Comparison of ENCODE assay signal across 10 mouse cellular contexts in the genomic region with DNA sequence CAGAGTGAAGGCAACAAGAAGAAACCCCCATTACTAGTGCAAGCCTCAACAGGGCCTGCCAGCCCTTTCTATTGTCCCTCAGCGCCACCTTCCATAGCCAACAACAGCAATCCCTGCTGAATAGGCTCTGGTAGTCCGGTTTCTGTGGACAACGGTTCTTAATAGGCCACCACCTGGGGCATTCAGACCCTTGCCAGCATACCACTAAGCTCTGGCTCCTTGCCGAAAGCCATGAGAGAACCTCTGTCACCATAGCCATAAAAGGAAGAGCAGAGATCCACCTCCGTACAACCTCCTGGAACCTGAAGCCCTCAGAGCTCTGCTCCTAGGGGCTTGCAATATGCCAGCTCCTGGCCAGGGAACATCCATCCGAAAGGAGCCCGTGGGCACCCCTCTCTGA. TPM values are rescaled to one million over a fixed set of nuclear protein-coding genes. Genes with fewer than 3 reads are reported as not detected.
DNase-seq lines count a peak whose midpoint lies in the region; ATAC-seq and TF ChIP-seq lines count a peak whose summit lies in the region.
"Had no signal": no experiment of that assay in that cellular context is flagged by ENCODE, and none has a peak within 500 bp of the region (broad histone marks: within the 10 kb centered on the region; RNA-seq: fewer than 3 reads in every experiment).

No protein-coding gene starts in this region.

- no peak for TF ChIP-seq CTCF in brain, embryonic 14.5 days (IDR thresholded peaks at IDR 0.05; ENCODE audit: borderline replicate concordance, extremely low read depth, insufficient read depth, insufficient read length)
- no peak for TF ChIP-seq CTCF in midbrain, postnatal 0 days (IDR thresholded peaks at IDR 0.05)
- TF ChIP-seq CTCF in gastrocnemius, adult 2 months (IDR thresholded peaks at IDR 0.05), result no peak
- TF ChIP-seq CTCF in liver, postnatal 0 days (IDR thresholded peaks at IDR 0.05; ENCODE audit: low read depth), result no peak

- intact Hi-C loops in gastrocnemius, adult 2 months (cut with DNase I), result loop anchor here (2.0 kb wide), 1 partner anchor 267 kb away; no protein-coding TSS in a partner anchor

- H3K27ac ChIP-seq in forebrain, embryonic 16.5 days (ENCODE audit: low read length), result peak overlapping the region; percentile 60
- peak overlapping the region; percentile 85 for H3K27ac ChIP-seq in midbrain, postnatal 0 days (ENCODE audit: low read depth, low read length)
- no peak overlapping the region for H3K27ac ChIP-seq in gastrocnemius, adult 2 months
- H3K27ac ChIP-seq in liver, postnatal 0 days (ENCODE audit: low read depth), result no peak overlapping the region
- H3K27ac ChIP-seq: liver, embryonic 15.5 days had no signal

- ATAC-seq in forebrain, embryonic 16.5 days, result no peak
- peak; percentile 0; the same call in 1 of the 2 replicates for ATAC-seq in midbrain, postnatal 0 days (ENCODE audit: low FRiP score)
- ATAC-seq in liver, postnatal 0 days, result no peak

- WGBS in forebrain, embryonic 16.5 days, result 22% methylated on average over 7 of the region's 7 CpGs
- 22% methylated on average over 7 of the region's 7 CpGs for WGBS in midbrain, postnatal 0 days
- 69% methylated on average over 7 of the region's 7 CpGs for WGBS in liver, postnatal 0 days (ENCODE audit: insufficient replicate concordance)

- H3K4me3 ChIP-seq in forebrain, embryonic 16.5 days (replicated peaks; ENCODE audit: low read length), result no peak overlapping the region
- no peak overlapping the region for H3K4me3 ChIP-seq in midbrain, postnatal 0 days (ENCODE audit: low read depth, low read length)
- H3K4me3 ChIP-seq in gastrocnemius, adult 2 months, result no peak overlapping the region
- H3K4me3 ChIP-seq in liver, postnatal 0 days (ENCODE audit: low read depth, low read length), result no peak overlapping the region
- H3K4me3 ChIP-seq: liver, embryonic 15.5 days had no signal

- TF ChIP-seq POLR2A in brain, embryonic 14.5 days (IDR thresholded peaks at IDR 0.05; ENCODE audit: borderline replicate concordance, extremely low read depth, insufficient read depth, insufficient read length, poor library complexity, severe bottlenecking), result no peak

- no peak for TF ChIP-seq EP300 in liver, postnatal 0 days (IDR thresholded peaks at IDR 0.05; ENCODE audit: low read depth)

- H3K36me3 ChIP-seq in forebrain, embryonic 16.5 days (ENCODE audit: control insufficient read depth, insufficient read depth), result no peaks in the 10 kb centered on the region
- no peaks in the 10 kb centered on the region for H3K36me3 ChIP-seq in midbrain, postnatal 0 days (ENCODE audit: insufficient read depth, low read length)
- H3K36me3 ChIP-seq in liver, postnatal 0 days (replicated peaks; ENCODE audit: insufficient read depth, low read length), result no peaks in the 10 kb centered on the region
- H3K36me3 ChIP-seq: liver, embryonic 15.5 days had no signal

- H3K9me3 ChIP-seq in forebrain, embryonic 16.5 days (ENCODE audit: control insufficient read depth, low read length), result no peaks in the 10 kb centered on the region
- no peaks in the 10 kb centered on the region for H3K9me3 ChIP-seq in midbrain, postnatal 0 days (ENCODE audit: low read length)
- H3K9me3 ChIP-seq in liver, postnatal 0 days (ENCODE audit: low read length), result no peaks in the 10 kb centered on the region; the same call in 1 of the 2 replicates
- H3K9me3 ChIP-seq: liver, embryonic 15.5 days had no signal

- H3K4me1 ChIP-seq in forebrain, embryonic 16.5 days (replicated peaks; ENCODE audit: control insufficient read depth, insufficient read depth, low read length), result peaks cover 44% of the 10 kb centered on the region
- H3K4me1 ChIP-seq in midbrain, postnatal 0 days (ENCODE audit: insufficient read depth, low read length), result peaks cover 20% of the 10 kb centered on the region
- no peaks in the 10 kb centered on the region for H3K4me1 ChIP-seq in liver, postnatal 0 days (ENCODE audit: insufficient read depth)
- H3K4me1 ChIP-seq: liver, embryonic 15.5 days had no signal

- H3K4me2 ChIP-seq in forebrain, embryonic 16.5 days (ENCODE audit: low read length), result no peak overlapping the region
- no peak overlapping the region for H3K4me2 ChIP-seq in midbrain, postnatal 0 days (ENCODE audit: low read depth, low read length, poor library complexity, severe bottlenecking)
- no peak overlapping the region for H3K4me2 ChIP-seq in liver, postnatal 0 days (ENCODE audit: low read depth, low read length)
- H3K4me2 ChIP-seq: liver, embryonic 15.5 days had no signal

- peak overlapping the region; percentile 38 for H3K9ac ChIP-seq in forebrain, embryonic 16.5 days (replicated peaks; ENCODE audit: low read depth, low read length)
- H3K9ac ChIP-seq in midbrain, postnatal 0 days (replicated peaks; ENCODE audit: low read length, poor library complexity, severe bottlenecking), result 0 out of 2 replicates have a peak overlapping the region, but pooled peaks have one; percentile 30
- no peak overlapping the region for H3K9ac ChIP-seq in liver, postnatal 0 days (replicated peaks)
- H3K9ac ChIP-seq: liver, embryonic 15.5 days had no signal

- H3K27me3 ChIP-seq in forebrain, embryonic 16.5 days (replicated peaks; ENCODE audit: control insufficient read depth, insufficient read depth, low read length), result no peaks in the 10 kb centered on the region
- H3K27me3 ChIP-seq in midbrain, postnatal 0 days (ENCODE audit: insufficient read depth, low read length), result no peaks in the 10 kb centered on the region
- 0 out of 2 replicates have a peak, but pooled peaks cover 3% of the 10 kb centered on the region for H3K27me3 ChIP-seq in liver, postnatal 0 days (ENCODE audit: insufficient read depth, low read length)

- peak; percentile 64 for DNase-seq in brain, embryonic 14.5 days (ENCODE audit: low read depth)
- peak; percentile 67 for DNase-seq in cerebellum, adult 8-10 months
- DNase-seq in midbrain, postnatal 0 days (ENCODE audit: low spot score), result peak; percentile 60
- DNase-seq in gastrocnemius, adult 2 months, result no peak
- DNase-seq in layer of hippocampus, adult 11-12 months (ENCODE audit: low spot score), result no peak
- DNase-seq in liver, postnatal 0 days, result no peak
- DNase-seq: kidney, adult 8-10 months; thymus, postnatal 25 days had no signal

RNA-seq across cellular contexts. Expression of gene Ccdc187, which starts 5.0 kb away (rescaled TPM):
- 1.4 and 1.9 TPM in 2 replicates for polyA plus RNA-seq in brain, embryonic 14.5 days (2012; rRNA removed)
- polyA plus RNA-seq in forebrain, embryonic 16.5 days (2015; fragmentation: Nextera tagmentation; extraction: Ambion mirVana), result 0.15 and 0.24 TPM in 2 replicates
- total RNA-seq in midbrain, postnatal 0 days (2014; rRNA removed), result 2.8 and 3.7 TPM in 2 replicates
- polyA plus RNA-seq in midbrain, postnatal 0 days (2015; fragmentation: Nextera tagmentation; extraction: Ambion mirVana), result 0.16 and 0.23 TPM in 2 replicates
- total RNA-seq in gastrocnemius, adult 2 months (2021), result not detected
- 0.01 TPM in 1 of 2 replicates, not detected in the other for polyA plus RNA-seq in liver, postnatal 0 days (2015; fragmentation: Nextera tagmentation; extraction: Ambion mirVana)

RNA-seq across cellular contexts. Expression of gene Gpsm1, which starts 16.0 kb away (rescaled TPM):
- polyA plus RNA-seq in brain, embryonic 14.5 days (2012; rRNA removed), result 163 and 195 TPM in 2 replicates
- polyA plus RNA-seq in forebrain, embryonic 16.5 days (2015; fragmentation: Nextera tagmentation; extraction: Ambion mirVana), result 136 and 160 TPM in 2 replicates
- total RNA-seq in midbrain, postnatal 0 days (2014; rRNA removed), result 286 and 298 TPM in 2 replicates
- polyA plus RNA-seq in midbrain, postnatal 0 days (2015; fragmentation: Nextera tagmentation; extraction: Ambion mirVana), result 162 and 163 TPM in 2 replicates
- 1 to 10 TPM; 2.3 to 2.6 TPM for total RNA-seq in gastrocnemius, adult 2 months (2021)
- 1.9 TPM in 2 replicates for polyA plus RNA-seq in liver, postnatal 0 days (2015; fragmentation: Nextera tagmentation; extraction: Ambion mirVana)

RNA-seq across cellular contexts. Expression of gene Dnlz, which starts 52.6 kb away (rescaled TPM):
- 31.0 and 32.8 TPM in 2 replicates for polyA plus RNA-seq in brain, embryonic 14.5 days (2012; rRNA removed)
- 30.4 and 32.5 TPM in 2 replicates for polyA plus RNA-seq in forebrain, embryonic 16.5 days (2015; fragmentation: Nextera tagmentation; extraction: Ambion mirVana)
- 27.4 and 34.3 TPM in 2 replicates for total RNA-seq in midbrain, postnatal 0 days (2014; rRNA removed)
- 24.1 and 26.0 TPM in 2 replicates for polyA plus RNA-seq in midbrain, postnatal 0 days (2015; fragmentation: Nextera tagmentation; extraction: Ambion mirVana)
- 10 to 100 TPM; 18.0 to 22.7 TPM for total RNA-seq in gastrocnemius, adult 2 months (2021)
- 7.5 and 7.9 TPM in 2 replicates for polyA plus RNA-seq in liver, postnatal 0 days (2015; fragmentation: Nextera tagmentation; extraction: Ambion mirVana)

Comparison
In these comparisons a context has a peak if more than half of its experiments do, and no peak if none do; other contexts are left out.
1. DNase-seq: peak in brain, embryonic 14.5 days (single experiment), cerebellum, adult 8-10 months (single experiment) and midbrain, postnatal 0 days (single experiment); none in gastrocnemius, adult 2 months (single experiment), layer of hippocampus, adult 11-12 months (single experiment) and liver, postnatal 0 days (single experiment).
2. H3K27ac ChIP-seq: peak in forebrain, embryonic 16.5 days (single experiment) and midbrain, postnatal 0 days (single experiment); none in gastrocnemius, adult 2 months (single experiment) and liver, postnatal 0 days (single experiment).
3. RNA of gene Gpsm1, which starts 16.0 kb away (polyA plus RNA-seq): 163 to 195 TPM in brain, embryonic 14.5 days, 162 to 163 TPM in midbrain, postnatal 0 days and 136 to 160 TPM in forebrain, embryonic 16.5 days; 1.9 TPM in liver, postnatal 0 days; every median in the first group is over 10 times any median in the second.